Mouse (Mus musculus): ENCODE measurements around the gene Itgam.

GRCm38 (mm10) chr7:128164001-128164400, 101.6 kb downstream of the Itgam start:
- TF ChIP-seq CTCF (IDR thresholded peaks at IDR 0.05; ENCODE audit: borderline replicate concordance, insufficient read depth, low read depth, low read length) (no peak), POLR2A (IDR thresholded peaks at IDR 0.05; ENCODE audit: borderline replicate concordance, insufficient read depth, low read length) (no peak)
